ENCODE assay signal across 8 mouse cellular contexts in genomic region chr17:12880178-12880577, GRCm38 (mm10). TPM values are rescaled to one million over a fixed set of nuclear protein-coding genes. Genes with fewer than 3 reads are reported as not detected.
DNase-seq lines count a peak whose midpoint lies in the region; ATAC-seq lines count a peak whose summit lies in the region.

No protein-coding gene starts in this region.

- peak overlapping the region; percentile 27; the same call in 1 of the 2 replicates for H3K9ac ChIP-seq in intestine, embryonic 16.5 days (ENCODE audit: low read depth, low read length)

- no peaks in the 10 kb centered on the region for H3K9me3 ChIP-seq in intestine, embryonic 16.5 days (ENCODE audit: control insufficient read depth, low read length)
- H3K9me3 ChIP-seq in midbrain, embryonic 10.5 days (replicated peaks), result no peaks in the 10 kb centered on the region

- no peak overlapping the region for H3K27ac ChIP-seq in intestine, embryonic 16.5 days (ENCODE audit: low read length)
- H3K27ac ChIP-seq in midbrain, embryonic 10.5 days (replicated peaks), result no peak overlapping the region

- peak overlapping the region; percentile 45 for H3K4me2 ChIP-seq in intestine, embryonic 16.5 days (ENCODE audit: low read depth, low read length)

- WGBS in intestine, embryonic 16.5 days, result 3% methylated on average over 14 of the region's 14 CpGs
- WGBS in midbrain, embryonic 10.5 days, result 6% methylated on average over 14 of the region's 14 CpGs

- H3K27me3 ChIP-seq in intestine, embryonic 16.5 days (replicated peaks; ENCODE audit: control insufficient read depth, insufficient read depth, low read length), result no peaks in the 10 kb centered on the region
- peaks cover 6% of the 10 kb centered on the region; the same call in 1 of the 2 replicates for H3K27me3 ChIP-seq in midbrain, embryonic 10.5 days (ENCODE audit: low read depth, poor library complexity, severe bottlenecking)

- no peaks in the 10 kb centered on the region for H3K36me3 ChIP-seq in intestine, embryonic 16.5 days (ENCODE audit: control insufficient read depth, insufficient read depth, low read length)
- no peaks in the 10 kb centered on the region for H3K36me3 ChIP-seq in midbrain, embryonic 10.5 days

- H3K4me1 ChIP-seq in intestine, embryonic 16.5 days (ENCODE audit: control insufficient read depth, insufficient read depth, low read length), result 0 out of 2 replicates have a peak, but pooled peaks cover 3% of the 10 kb centered on the region
- H3K4me1 ChIP-seq in midbrain, embryonic 10.5 days, result 0 out of 2 replicates have a peak, but pooled peaks cover 4% of the 10 kb centered on the region

- DNase-seq in adrenal gland, adult 2 months, result peak; percentile 80
- DNase-seq in embryo, embryonic 11.5 days (ENCODE audit: low read depth, low spot score), result peak; percentile 74
- peak; percentile 19 for DNase-seq in gonadal fat pad, adult 2 months (ENCODE audit: low read depth)
- peak; percentile 87 to 93 for DNase-seq in left cerebral cortex, postnatal 25 days (ENCODE audit: low spot score in 2 of 2)
- DNase-seq in midbrain, embryonic 10.5 days (ENCODE audit: low spot score), result peak; percentile 78
- DNase-seq in right cerebral cortex, postnatal 4 days, result peak; percentile 80
- peak; percentile 74 for DNase-seq in yolk sac, embryonic 10.5 days (ENCODE audit: low spot score)

- intact Hi-C loops in left cerebral cortex, postnatal 25 days (cut with DNase I), result loop anchor here (5.0 kb wide), 1 partner anchor 112 kb away; the partner anchor contains the start of gene Wtap

- peak; percentile 81 for ATAC-seq in intestine, embryonic 16.5 days

- peak overlapping the region; percentile 25 for H3K4me3 ChIP-seq in intestine, embryonic 16.5 days (ENCODE audit: low read length)
- peak overlapping the region; percentile 20 for H3K4me3 ChIP-seq in midbrain, embryonic 10.5 days

RNA-seq across cellular contexts. Expression of gene Mrgprh, which starts 4.3 kb away (rescaled TPM):
- total RNA-seq in adrenal gland, adult 2 months (2021), result under 1 TPM in 1 of 2 experiments, not detected in 1; 0.21 TPM
- 0.11 TPM in 1 of 2 replicates, not detected in the other for polyA plus RNA-seq in adrenal gland, adult 2 months (2012; rRNA removed)
- 0.46 and 0.53 TPM in 2 replicates for polyA plus RNA-seq in gonadal fat pad, adult 2 months (2012; rRNA removed)
- not detected in 2 replicates for polyA plus RNA-seq in intestine, embryonic 16.5 days (2015; fragmentation: Nextera tagmentation; extraction: Ambion mirVana)
- total RNA-seq in left cerebral cortex, postnatal 25 days (2021), result under 1 TPM in 1 of 2 experiments, not detected in 1; 0.37 TPM
- not detected in 2 replicates for polyA plus RNA-seq in midbrain, embryonic 10.5 days (2016; fragmentation: Nextera tagmentation; extraction: Ambion mirVana)

RNA-seq across cellular contexts. Expression of gene Mas1, which starts 12.2 kb away (rescaled TPM):
- not detected for total RNA-seq in adrenal gland, adult 2 months (2021)
- not detected in 2 replicates for polyA plus RNA-seq in adrenal gland, adult 2 months (2012; rRNA removed)
- 0.19 and 0.27 TPM in 2 replicates for polyA plus RNA-seq in gonadal fat pad, adult 2 months (2012; rRNA removed)
- 0.28 and 0.78 TPM in 2 replicates for polyA plus RNA-seq in intestine, embryonic 16.5 days (2015; fragmentation: Nextera tagmentation; extraction: Ambion mirVana)
- total RNA-seq in left cerebral cortex, postnatal 25 days (2021), result 10 to 100 TPM; 37.2 to 39.0 TPM
- polyA plus RNA-seq in midbrain, embryonic 10.5 days (2016; fragmentation: Nextera tagmentation; extraction: Ambion mirVana), result 0.24 and 0.27 TPM in 2 replicates

RNA-seq across cellular contexts. Expression of gene Pnldc1, which starts 29.9 kb away (rescaled TPM):
- 1 to 10 TPM; 4.6 TPM for total RNA-seq in adrenal gland, adult 2 months (2021)
- 1.5 and 2.8 TPM in 2 replicates for polyA plus RNA-seq in adrenal gland, adult 2 months (2012; rRNA removed)
- 4.4 and 5.2 TPM in 2 replicates for polyA plus RNA-seq in gonadal fat pad, adult 2 months (2012; rRNA removed)
- polyA plus RNA-seq in intestine, embryonic 16.5 days (2015; fragmentation: Nextera tagmentation; extraction: Ambion mirVana), result 0.53 and 1.1 TPM in 2 replicates
- total RNA-seq in left cerebral cortex, postnatal 25 days (2021), result 1 to 10 TPM; 2.3 to 2.7 TPM
- 1.0 and 2.0 TPM in 2 replicates for polyA plus RNA-seq in midbrain, embryonic 10.5 days (2016; fragmentation: Nextera tagmentation; extraction: Ambion mirVana)

RNA-seq across cellular contexts. Expression of gene Tcp1, which starts 35.3 kb away (rescaled TPM):
- total RNA-seq in adrenal gland, adult 2 months (2021), result 100 to 1,000 TPM; 208 to 230 TPM
- polyA plus RNA-seq in adrenal gland, adult 2 months (2012; rRNA removed), result 27.8 and 34.9 TPM in 2 replicates
- polyA plus RNA-seq in gonadal fat pad, adult 2 months (2012; rRNA removed), result 76.0 and 91.3 TPM in 2 replicates
- 307 and 348 TPM in 2 replicates for polyA plus RNA-seq in intestine, embryonic 16.5 days (2015; fragmentation: Nextera tagmentation; extraction: Ambion mirVana)
- total RNA-seq in left cerebral cortex, postnatal 25 days (2021), result 100 to 1,000 TPM; 210 to 217 TPM
- 468 and 517 TPM in 2 replicates for polyA plus RNA-seq in midbrain, embryonic 10.5 days (2016; fragmentation: Nextera tagmentation; extraction: Ambion mirVana)

RNA-seq across cellular contexts. Expression of gene Mrpl18, which starts 36.0 kb away (rescaled TPM):
- 10 to 100 TPM; 59.6 to 81.3 TPM for total RNA-seq in adrenal gland, adult 2 months (2021)
- 24.1 and 26.7 TPM in 2 replicates for polyA plus RNA-seq in adrenal gland, adult 2 months (2012; rRNA removed)
- polyA plus RNA-seq in gonadal fat pad, adult 2 months (2012; rRNA removed), result 26.7 and 27.6 TPM in 2 replicates
- 159 and 183 TPM in 2 replicates for polyA plus RNA-seq in intestine, embryonic 16.5 days (2015; fragmentation: Nextera tagmentation; extraction: Ambion mirVana)
- total RNA-seq in left cerebral cortex, postnatal 25 days (2021), result 10 to 100 TPM; 59.7 to 65.2 TPM
- polyA plus RNA-seq in midbrain, embryonic 10.5 days (2016; fragmentation: Nextera tagmentation; extraction: Ambion mirVana), result 185 and 193 TPM in 2 replicates

Comparison
In these comparisons a context has a peak if more than half of its experiments do, and no peak if none do; other contexts are left out.
1. DNase-seq: peak in every context shown above with its lines; median percentile 90 in left cerebral cortex, postnatal 25 days; 80 in adrenal gland, adult 2 months; 80 in right cerebral cortex, postnatal 4 days; 78 in midbrain, embryonic 10.5 days; 74 in embryo, embryonic 11.5 days; 74 in yolk sac, embryonic 10.5 days; 19 in gonadal fat pad, adult 2 months.